Mouse (Mus musculus) left cerebral cortex, postnatal 14 days (tissue): ENCODE data around the gene Tmem114. TPM values are rescaled to one million over a fixed set of nuclear protein-coding genes. Genes with fewer than 3 reads are reported as not detected.

Source experiments
- DNase-seq, 2 experiments: peaks; one replicate each; pipeline ENCODE4 v3.0.0; 2021 to 2022; ENCODE audit warnings: low spot score in 2 of 2, mixed read lengths in 1 of 2
- intact Hi-C: fragments of 180-260 bp; cut with DNase I; formaldehyde crosslinking; loops from one replicate; pipeline ENCODE4 v1.15.1; 2025
- long read RNA-seq, 2 experiments: library from polyadenylated mRNA; stranded (forward); transcript quantifications; one replicate each; pipeline ENCODE4 v2.0.0; 2021
- total RNA-seq, 2 experiments: library from RNA; stranded (reverse); gene quantifications; 2 replicates each; pipeline ENCODE4 v1.2.3; 2021

Gene Tmem114
- 1 to 10 TPM; 3.7 to 4.9 TPM for total RNA-seq
- long read RNA-seq, experiment 1, transcript Tmem114-201 (4 exons, 1,407 nt), result major isoform, 6 of 8 reads
- long read RNA-seq, experiment 1, partial matches to known transcripts, result 0 of 8 reads
- long read RNA-seq, experiment 1, other reads (novel, unspliced or antisense), result 2 of 8 reads
- long read RNA-seq, experiment 2, transcript Tmem114-201 (4 exons, 1,407 nt), result major isoform, 8 of 11 reads
- long read RNA-seq, experiment 2, partial matches to known transcripts, result 0 of 11 reads
- long read RNA-seq, experiment 2, other reads (novel, unspliced or antisense), result 3 of 11 reads

DNA sequence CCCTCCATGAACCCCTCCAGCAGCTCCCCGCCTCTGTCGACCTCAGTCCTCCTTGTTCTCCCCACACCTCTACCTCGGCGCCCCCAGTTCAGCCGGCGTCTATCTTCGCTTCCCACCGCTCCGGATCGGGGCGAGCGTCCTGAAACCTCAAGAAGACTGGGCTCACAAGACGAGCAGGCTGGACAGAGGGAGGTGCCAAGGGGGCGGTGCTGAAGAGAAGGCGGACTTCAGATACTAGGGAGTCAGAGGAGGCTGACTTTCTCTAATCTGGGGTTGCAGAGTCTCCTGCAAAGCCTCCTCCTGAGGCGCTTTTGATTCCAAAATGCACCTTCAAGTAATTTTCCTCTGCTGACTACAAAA, at the start of gene Tmem114:
Gene Tmem114 (minus strand): TSS at position 166 of the 360 bp plus-strand sequence.
- intact Hi-C loops, result no loop called here
- DNase-seq, result peak in 1 of 2 experiments; percentile 26

DNA sequence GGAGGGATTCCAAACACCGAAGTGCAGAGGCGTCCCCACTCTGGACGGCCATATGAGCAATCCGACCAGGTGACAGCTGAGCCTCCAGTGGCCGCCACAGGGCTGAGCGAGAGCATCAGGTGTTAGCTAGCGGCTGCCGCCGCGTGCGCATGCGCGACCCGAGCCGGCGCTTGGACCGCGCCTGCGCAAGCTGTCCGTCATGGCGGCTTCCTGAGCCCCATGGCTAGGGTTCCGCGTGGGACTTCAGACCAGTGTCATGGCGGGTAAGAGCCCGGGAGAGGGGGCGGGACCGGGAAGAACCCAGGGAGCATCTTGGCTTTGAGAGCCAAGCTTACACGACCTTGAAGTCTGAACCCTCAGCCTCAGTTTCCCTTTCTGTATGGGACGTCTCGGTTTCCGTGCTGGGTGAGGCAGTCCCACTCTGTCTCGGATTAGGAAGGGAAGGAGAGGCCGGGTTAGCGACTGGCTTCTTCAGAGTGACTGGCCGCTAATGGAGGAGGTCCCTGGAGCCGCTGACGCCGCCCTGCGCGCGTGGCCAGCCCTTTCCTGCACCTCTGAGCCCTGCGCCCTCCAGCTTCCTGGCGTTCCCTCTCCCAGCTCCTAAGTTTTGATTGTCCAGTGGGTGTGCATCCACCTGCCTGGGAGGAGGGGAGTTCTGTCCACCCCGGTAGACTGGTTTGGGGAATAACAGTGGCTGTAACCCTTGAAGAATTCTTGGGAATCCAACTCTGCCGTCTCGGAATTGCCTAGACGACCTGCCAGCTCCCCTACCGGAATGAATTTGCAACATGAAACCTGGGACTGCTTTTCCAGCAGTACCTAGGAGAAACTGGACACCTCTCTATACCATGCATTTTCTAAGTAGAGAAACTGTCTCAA, 45.9 kb upstream of the Tmem114 start, which contains the start of gene Mettl22:
Gene Mettl22 (plus strand): TSS at position 186 of the 879 bp plus-strand sequence.
- peak; percentile 92 to 94 for DNase-seq
- intact Hi-C loops, result no loop called here

- intact Hi-C loops, result no loop called here
- DNase-seq, result no peak
Observed at GRCm38 (mm10) chr16:8470132-8470531, 45.2 kb upstream of the Tmem114 start.

- DNase-seq, result peak; percentile 51 to 55
- intact Hi-C loops, result no loop called here
Observed at GRCm38 (mm10) chr16:8459098-8459497, 34.2 kb upstream of the Tmem114 start.

GRCm38 (mm10) chr16:8458391-8458790, 33.5 kb upstream of the Tmem114 start:
- intact Hi-C loops, result no loop called here
- DNase-seq, result no peak

DNA sequence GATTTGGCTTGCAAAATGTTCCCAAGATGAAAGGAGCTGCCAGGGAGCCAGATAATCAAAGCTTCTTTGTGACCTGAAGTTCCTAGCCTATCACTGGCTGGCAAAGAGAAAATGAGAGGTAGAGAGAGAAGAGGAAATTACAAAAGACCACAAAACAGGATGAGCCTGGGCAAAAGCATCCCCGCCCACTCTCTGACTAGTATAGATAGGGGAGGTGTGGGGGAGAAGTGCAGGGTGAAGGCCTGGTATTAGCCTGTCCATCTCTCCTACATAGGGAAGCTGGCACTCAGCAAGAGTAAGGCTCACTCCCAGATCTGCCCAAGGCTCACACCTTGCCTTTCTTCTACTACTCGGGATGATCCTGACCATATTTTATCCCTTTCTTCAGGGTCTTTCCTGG, 30.3 kb upstream of the Tmem114 start:
- intact Hi-C loops, result no loop called here
- no peak for DNase-seq

GRCm38 (mm10) chr16:8453301-8453700, 28.4 kb upstream of the Tmem114 start:
- intact Hi-C loops, result no loop called here
- DNase-seq, result no peak

DNA sequence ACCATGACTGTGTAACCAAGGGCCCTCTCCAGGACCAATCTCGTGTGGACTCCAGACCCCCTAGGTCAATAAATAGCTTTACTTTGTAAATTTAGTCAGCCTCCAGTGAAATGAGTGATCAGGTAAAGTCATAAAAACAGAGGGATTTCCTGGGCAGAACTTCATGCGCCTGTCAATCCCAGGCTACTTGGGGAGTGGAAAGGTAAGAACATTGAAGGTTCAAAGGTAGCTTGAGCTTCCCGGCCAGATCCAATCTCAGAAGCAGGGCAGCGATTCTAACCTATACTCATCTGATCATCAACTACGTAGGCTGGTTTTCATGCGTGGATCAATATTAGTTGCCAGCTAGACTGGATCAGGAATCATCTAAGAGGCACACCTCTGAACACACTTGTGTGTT, 21.3 kb upstream of the Tmem114 start:
- intact Hi-C loops, result no loop called here
- no peak for DNase-seq

DNA sequence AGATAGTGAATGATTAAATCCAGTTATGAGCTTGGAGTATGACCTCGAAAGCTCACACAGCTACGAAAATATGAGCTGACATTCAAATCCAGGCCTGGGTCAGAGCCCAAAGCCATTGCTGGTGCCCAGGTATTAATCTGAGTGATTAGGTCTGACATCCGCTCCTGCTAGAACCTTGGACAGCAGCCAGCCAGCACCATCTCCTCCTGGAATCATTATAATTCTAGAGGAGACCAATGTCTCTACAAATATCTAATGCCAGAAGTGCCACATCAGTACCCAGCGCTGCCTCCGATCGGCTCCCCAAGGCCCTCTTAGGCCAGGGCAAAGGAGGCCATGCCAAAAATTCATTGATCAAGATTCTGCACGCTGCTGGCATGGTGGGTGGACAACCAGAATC, 20.0 kb upstream of the Tmem114 start:
- no peak for DNase-seq
- intact Hi-C loops, result no loop called here

GRCm38 (mm10) chr16:8432616-8433015, 7.7 kb upstream of the Tmem114 start:
- intact Hi-C loops, result no loop called here
- DNase-seq, result no peak

- DNase-seq, result peak in 1 of 2 experiments; percentile 34
- intact Hi-C loops, result no loop called here
Observed at GRCm38 (mm10) chr16:8429531-8429930, 4.6 kb upstream of the Tmem114 start.

DNA sequence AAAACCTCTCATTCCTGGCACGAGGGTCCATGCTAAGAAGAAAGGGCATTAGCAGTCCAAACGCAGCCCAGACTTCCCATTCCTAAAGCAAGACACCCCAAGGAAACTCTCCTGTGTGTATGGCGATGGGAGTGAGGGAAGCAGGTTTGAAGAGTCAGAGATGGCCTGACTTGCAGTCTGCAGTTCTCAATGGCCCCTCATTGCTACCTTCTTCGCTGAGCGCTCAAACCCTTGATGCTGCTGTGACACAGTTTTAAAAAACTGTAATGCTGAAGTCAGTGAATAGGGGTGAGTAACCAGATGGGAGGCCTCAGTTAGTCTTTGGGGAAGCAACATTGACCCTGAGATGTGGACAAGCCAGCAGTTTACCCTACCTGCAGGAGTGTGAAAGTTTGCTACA, 800 bp upstream of the Tmem114 start:
- no peak for DNase-seq
- intact Hi-C loops, result no loop called here

DNA sequence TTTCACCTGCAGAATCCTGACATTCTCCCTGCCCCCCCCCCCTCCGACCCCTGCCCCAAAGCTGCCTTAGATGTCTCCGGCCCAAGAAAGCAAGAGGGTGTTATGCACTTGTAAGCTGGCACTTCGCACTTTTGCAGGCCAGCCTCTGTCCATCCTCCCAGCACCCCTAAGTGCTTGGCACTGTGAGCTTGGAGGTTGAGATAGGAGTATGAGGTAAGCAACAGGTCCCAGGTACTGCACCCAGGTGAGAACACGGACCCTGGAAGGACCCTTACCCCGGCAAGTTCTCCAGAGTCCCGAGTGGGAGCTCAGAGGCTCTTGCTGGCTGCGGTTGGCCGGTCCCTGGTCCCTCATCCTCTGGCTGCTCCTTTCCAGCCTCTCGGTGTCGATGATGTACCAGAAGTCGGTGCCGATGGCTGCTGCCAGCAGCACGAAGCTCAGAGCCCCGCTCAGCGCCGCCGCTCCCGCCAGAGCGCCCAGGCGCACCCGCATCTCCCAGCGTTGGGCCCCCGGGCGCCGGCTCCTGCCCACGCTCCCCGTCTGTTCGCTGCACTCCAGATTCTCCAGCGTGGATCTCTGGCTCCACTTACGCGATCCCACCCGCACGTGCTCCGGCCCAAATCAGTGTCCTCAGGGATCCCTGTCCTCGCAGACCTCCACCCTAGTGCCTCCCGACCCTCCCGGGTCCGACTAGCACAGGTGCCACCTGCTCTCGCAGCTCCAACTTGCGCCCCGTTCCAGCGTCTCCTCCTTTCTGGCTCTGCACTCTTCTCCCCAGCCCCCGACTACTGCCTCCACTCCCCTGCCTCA, 570 bp downstream of the Tmem114 start:
- DNase-seq, result peak; percentile 54 to 75
- intact Hi-C loops, result no loop called here

DNA sequence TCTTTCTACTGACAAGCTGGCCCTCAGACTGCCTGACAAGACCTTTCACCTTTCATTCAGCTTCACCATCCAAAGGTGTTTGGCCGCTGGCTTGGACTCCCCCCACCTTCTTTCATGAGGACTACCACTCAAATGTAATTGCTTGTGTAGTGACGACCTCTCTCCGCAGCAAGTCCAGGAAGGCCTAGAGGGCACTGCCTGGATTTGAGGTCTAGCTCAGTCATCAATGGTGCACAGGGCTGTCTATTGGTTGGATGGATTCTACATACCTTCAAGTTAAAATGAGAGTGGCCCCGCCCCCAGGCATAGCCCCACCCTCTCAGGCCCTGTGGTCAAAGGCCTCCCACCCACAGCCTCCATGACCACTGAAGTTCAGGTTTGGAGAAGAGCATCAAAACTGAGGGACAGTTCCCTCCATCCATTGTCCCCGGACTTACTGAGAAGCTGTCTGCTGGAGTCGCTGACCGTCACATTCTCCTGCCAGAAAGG, 1.3 kb downstream of the Tmem114 start:
- intact Hi-C loops, result no loop called here
- DNase-seq, result no peak

- no peak for DNase-seq
- intact Hi-C loops, result no loop called here
Observed at GRCm38 (mm10) chr16:8420842-8421241, 4.1 kb downstream of the Tmem114 start.

DNA sequence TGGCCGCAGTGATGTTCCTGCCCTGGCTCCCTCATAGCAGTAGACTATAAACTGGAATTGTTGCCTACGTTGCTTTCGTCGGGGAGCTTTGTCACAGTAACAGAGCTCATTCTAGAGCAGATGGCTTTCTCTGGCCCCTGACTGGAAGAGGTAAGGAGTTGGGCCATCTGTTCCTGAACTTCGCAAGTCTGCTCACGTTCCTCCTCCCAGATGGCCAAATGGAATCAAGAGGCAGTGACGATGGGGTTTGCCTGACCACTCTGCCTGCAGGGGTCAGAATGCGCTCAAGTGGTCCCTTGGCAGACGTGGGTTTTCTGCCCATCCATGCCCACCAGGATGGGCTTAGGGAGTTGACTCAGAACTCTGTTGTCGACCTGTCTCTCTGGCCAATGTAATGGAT, 4.6 kb downstream of the Tmem114 start:
- no peak for DNase-seq
- intact Hi-C loops, result no loop called here

DNA sequence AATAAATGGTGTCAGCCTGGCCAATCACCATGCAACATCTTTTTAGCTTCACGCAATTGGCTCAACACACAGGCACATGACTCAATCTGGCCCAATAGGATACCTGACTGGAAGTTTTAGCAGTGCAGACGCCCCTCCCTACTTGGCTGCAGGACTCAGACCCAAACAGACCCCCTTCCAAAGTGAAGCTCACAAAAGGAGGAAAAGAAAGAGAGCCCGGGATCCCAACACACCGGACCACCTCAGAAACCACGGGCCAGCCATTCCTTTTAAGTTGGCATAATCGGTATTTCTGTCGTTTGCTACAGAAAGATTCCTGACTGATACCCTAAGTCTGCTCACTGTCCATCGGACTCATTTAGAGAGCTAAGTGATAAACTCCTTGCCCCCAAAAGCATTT, 5.3 kb downstream of the Tmem114 start:
- intact Hi-C loops, result no loop called here
- no peak for DNase-seq

GRCm38 (mm10) chr16:8418126-8418525, 6.8 kb downstream of the Tmem114 start:
- DNase-seq, result no peak
- intact Hi-C loops, result no loop called here

DNA sequence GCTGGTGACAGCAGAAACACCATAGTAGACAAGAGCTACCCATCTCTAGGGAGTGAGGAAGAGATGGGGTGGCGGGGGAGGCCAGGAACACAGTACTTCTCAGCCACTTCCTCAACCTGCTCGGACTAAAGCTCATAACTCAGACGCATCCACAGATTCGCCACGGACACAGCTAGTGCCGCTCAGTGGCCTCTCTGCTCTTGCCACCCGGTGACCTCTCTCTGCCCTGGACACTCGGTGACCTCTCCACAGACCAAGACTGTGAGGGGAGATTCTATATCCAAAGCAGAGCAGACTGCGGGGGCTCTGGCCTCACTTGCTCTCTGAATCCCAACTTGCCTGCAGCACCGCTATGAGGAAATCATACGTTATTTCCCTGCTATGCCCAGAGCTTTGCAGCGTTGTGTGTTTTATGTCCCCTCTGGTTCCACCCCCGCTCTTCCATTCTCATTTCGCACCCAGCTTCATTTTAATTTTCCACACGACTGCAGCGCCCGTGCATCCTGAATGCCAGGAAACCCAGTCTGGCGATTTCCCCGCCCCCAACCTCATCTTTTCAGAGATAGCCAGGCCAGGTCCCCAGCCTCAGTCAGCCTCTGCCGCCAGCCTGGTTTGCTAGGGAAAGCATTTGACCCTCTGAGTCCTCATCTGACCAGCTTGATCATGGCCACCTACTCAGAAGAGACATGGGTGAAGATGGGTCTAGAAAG, 7.8 kb downstream of the Tmem114 start:
- peak; percentile 33 to 57 for DNase-seq
- intact Hi-C loops, result no loop called here
